Mouse (Mus musculus) liver, embryonic 11.5 days (tissue): Measurements from ENCODE around the gene Birc3. TPM values are rescaled to one million over a fixed set of nuclear protein-coding genes. Genes with fewer than 3 reads are reported as not detected.
"Not testable (repeated sequence)": the region's sequence is repeated elsewhere in the genome, so short reads cannot be mapped to it uniquely, and the experiment has no call there.

Experiments
- ATAC-seq: fragments of 200-750 bp; cut with Nextera tagmentation; replicated peaks from 2 replicates; pipeline ENCODE4 v1.8.0; 2017; ENCODE audit warnings: moderate number of reproducible peaks, mild to moderate bottlenecking, moderate TSS enrichment, moderate library complexity; ENCODE audit not compliant: low FRiP score
- DNase-seq: peaks from one replicate; pipeline ENCODE4 v3.0.0-alpha.2; 2017; ENCODE audit warnings: low spot score
- H3K27ac ChIP-seq: fragments of 300-500 bp; sonication (generic); 2 replicates; pipeline ENCODE4 v1.5.1; 2014; ENCODE audit warnings: mild to moderate bottlenecking, low read depth, low read length, control low read depth
- H3K27me3 ChIP-seq: fragments of 300-500 bp; sonication (generic); replicated peaks from 2 replicates; pipeline ENCODE4 v1.6.1; 2014; ENCODE audit warnings: low read length, mixed read lengths; ENCODE audit not compliant: control insufficient read depth, insufficient read depth
- H3K36me3 ChIP-seq: fragments of 300-500 bp; sonication (generic); 2 replicates; pipeline ENCODE4 v1.6.1; 2014; ENCODE audit warnings: mild to moderate bottlenecking, low read length, moderate library complexity, mixed read lengths; ENCODE audit not compliant: control insufficient read depth, insufficient read depth
- H3K4me1 ChIP-seq: fragments of 300-500 bp; sonication (generic); replicated peaks from 2 replicates; pipeline ENCODE4 v1.6.1; 2014; ENCODE audit warnings: low read length, mixed read lengths; ENCODE audit not compliant: control insufficient read depth, insufficient read depth
- H3K4me2 ChIP-seq: fragments of 300-500 bp; sonication (generic); 2 replicates; pipeline ENCODE4 v1.6.1; 2014; ENCODE audit warnings: mild to moderate bottlenecking, control low read depth, moderate library complexity
- H3K4me3 ChIP-seq: fragments of 300-500 bp; sonication (generic); 2 replicates; pipeline ENCODE4 v1.5.1; 2014; ENCODE audit warnings: low read depth, low read length, control low read depth
- H3K9ac ChIP-seq: fragments of 300-500 bp; sonication (generic); 2 replicates; pipeline ENCODE4 v1.6.1; 2014; ENCODE audit warnings: low read depth, low read length, control low read depth
- H3K9me3 ChIP-seq: fragments of 300-500 bp; sonication (generic); 2 replicates; pipeline ENCODE4 v1.6.1; 2016; ENCODE audit warnings: low read length, inconsistent platforms, mixed read lengths; ENCODE audit not compliant: control insufficient read depth
- WGBS: fragments of 180-500 bp; shearing (Covaris S2); extraction: QIAGEN DNeasy Blood & Tissue Kit; methylation state at CpG from one replicate; pipeline ENCODE4 v1.1.7; 2014; 5-methylcytosine and 5-hydroxymethylcytosine counted together
- polyA plus RNA-seq: library from polyadenylated mRNA; unstranded; fragments of >200 nt; fragmentation: Nextera tagmentation; extraction: Ambion mirVana; gene quantifications from 2 replicates; pipeline ENCODE4 v1.2.1, GENCODE M21; 2014

The Birc3 gene
- polyA plus RNA-seq, 1 experiment from 2014 or later = 8.9 TPM

DNA sequence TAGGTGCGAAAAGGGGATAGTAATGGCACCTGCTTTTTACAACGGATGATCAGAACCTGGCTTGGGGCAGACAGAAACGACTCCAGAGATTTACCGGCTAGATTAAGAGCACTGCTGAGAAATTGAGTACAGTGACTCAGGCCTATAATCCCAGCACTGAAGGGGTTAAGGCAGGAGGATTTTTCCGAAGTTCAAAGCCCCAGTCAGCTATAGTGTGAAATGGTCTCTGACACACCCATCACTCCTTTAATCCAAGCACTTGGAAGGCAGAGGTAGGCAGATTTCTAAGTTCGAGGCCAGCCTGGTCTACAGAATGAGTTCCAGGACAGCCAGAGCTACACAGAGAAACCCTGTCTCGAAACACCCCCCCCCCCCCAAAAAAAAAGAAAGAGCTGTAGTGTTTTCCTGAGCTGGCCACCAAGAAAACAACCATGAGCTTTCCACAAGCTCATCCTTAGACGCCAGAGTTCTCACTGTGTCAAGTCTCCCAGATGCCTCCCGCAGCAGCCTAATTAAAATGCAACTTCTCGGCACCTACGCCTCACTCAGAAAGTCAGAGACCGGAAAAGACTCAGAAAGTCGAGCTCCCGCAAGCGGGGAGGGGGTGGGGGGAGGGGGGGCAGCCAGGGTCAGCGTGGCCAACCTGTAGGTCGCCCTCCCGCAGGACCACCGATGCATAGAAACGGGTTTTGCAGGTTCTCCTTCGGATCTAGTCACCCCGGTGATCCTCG, 777 bp downstream of the Birc3 start:
- no peaks in the 10 kb centered on the region for H3K36me3 ChIP-seq
- peak overlapping the region; percentile 55 for H3K4me3 ChIP-seq
- H3K4me1 ChIP-seq = peaks cover 6% of the 10 kb centered on the region
- H3K27ac ChIP-seq = peak overlapping the region; percentile 64
- DNase-seq (no peak), ATAC-seq (peak; percentile 53)
- H3K27me3 ChIP-seq = no peaks in the 10 kb centered on the region
- no peaks in the 10 kb centered on the region for H3K9me3 ChIP-seq
- H3K4me2 ChIP-seq = peak overlapping the region; percentile 66
- 14% methylated on average over 23 of the region's 23 CpGs for WGBS
- peak overlapping the region; percentile 67 for H3K9ac ChIP-seq

DNA sequence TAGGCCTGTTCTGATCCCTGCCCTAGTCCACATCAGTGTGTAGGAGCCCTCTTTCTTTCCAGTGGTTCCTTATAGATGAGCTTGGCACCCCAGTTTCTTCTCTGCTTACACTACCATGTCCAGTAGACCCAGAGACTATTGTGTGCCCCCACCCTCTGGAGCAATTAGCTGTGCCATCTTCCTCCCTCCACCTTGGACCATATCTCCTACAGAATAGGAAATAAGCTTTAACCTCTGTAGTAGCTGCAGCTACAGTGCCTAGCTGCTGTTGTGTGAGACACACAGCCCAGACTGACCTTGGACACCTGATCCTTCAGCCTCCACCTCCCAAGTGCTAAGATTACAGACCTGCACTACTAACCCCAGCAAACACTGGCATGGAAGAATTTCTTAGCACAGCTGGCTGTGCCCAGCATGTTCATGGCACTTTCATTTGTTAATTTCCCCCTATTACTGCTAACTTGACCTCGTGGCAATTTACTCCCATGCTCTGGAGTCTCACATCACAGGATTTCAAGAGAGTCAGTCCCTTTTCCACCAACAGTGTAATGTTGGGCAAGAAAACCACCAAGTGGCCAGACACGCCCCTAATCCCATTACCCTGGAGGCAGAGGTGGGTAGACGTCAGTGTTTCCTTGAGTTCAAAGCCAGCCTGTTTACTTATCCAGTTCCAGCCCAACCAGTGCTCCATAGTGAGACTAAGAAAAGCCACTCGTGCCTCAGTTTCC, 1.5 kb downstream of the Birc3 start:
- H3K4me3 ChIP-seq = no peak overlapping the region
- DNase-seq (no peak), ATAC-seq (no peak)
- H3K4me2 ChIP-seq = peak overlapping the region; percentile 66; the same call in 1 of the 2 replicates
- H3K27me3 ChIP-seq = no peaks in the 10 kb centered on the region
- 52% methylated on average over 4 of the region's 4 CpGs for whole genome bisulfite sequencing
- H3K9me3 ChIP-seq = no peaks in the 10 kb centered on the region
- peak overlapping the region; percentile 67; the same call in 1 of the 2 replicates for H3K9ac ChIP-seq
- H3K36me3 ChIP-seq = no peaks in the 10 kb centered on the region
- H3K27ac ChIP-seq = no peak overlapping the region
- peaks cover 6% of the 10 kb centered on the region for H3K4me1 ChIP-seq

DNA sequence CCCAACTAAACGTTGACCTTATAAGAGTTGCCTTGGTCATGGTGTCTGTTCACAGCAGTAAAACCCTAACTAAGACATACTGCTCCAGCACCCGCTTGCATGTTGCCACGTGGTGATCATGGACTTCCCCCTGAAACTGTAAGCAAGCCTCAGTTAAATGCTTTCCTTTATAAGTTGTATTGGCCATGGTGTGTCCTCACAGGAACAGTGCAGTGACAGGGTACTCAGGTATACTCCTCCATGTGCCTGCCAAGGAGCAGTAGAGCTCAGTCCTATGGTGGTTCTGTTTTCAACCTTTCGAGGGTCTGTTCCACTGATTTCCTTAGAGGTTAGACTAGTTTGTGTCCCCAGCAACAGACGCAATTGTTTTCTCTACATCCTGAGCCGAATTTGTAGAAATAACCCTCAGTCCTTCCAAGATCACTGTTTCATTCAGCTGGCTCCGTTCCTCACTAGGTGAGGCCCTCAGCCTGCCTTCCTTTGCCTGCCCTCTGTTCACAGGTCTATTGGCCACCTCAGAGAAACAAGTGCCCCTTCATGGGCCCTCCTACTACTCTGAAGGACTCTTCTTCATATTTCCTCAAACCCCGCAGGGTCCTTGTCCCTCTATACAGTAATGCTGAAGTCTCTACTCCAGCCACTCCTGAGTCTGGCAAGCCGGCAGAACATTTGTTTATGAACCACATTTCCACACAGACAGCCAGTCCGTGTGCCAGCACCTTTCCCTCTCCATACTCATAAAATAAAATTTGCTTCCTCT, 2.2 kb downstream of the Birc3 start:
- H3K4me2 ChIP-seq = no peak overlapping the region
- WGBS = 86% methylated on average over 10 of the region's 10 CpGs
- DNase-seq = no peak

DNA sequence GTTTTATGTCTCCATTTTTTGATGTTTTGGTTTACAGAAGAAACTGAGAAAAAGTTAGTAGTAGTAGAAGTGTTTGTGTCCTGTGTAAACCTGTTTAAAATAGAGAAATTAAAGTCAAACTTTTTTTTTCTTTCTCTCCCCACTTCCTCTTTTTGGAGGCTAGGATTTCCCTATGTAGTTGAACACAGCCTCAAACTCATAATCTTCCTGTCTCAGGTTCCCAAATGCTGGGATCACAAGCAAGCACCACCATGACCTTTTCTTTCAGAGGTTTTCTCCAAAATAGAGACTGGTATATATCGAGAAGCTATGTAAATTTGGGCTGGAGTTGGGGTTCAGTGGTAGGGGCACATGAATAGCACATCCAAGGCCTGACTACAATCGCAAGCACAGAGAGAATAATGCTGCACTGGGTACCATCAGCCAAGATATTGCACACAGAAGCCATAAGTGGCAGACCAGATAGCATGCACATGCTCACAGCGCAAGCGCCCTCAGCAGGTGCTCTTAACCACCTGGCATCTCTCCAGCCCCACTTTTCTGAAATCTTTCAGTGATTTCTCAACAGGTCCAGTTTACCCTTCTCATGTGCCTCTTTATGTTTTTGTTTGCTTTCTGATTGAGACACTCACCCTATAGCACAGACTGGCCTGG, 4.0 kb downstream of the Birc3 start:
- Histone ChIP-seq H3K27me3 (no peaks in the 10 kb centered on the region), H3K4me3 (no peak overlapping the region), H3K4me2 (no peak overlapping the region), H3K4me1 (peaks cover 6% of the 10 kb centered on the region), H3K9me3 (no peaks in the 10 kb centered on the region), H3K9ac (no peak overlapping the region), H3K27ac (no peak overlapping the region), H3K36me3 (no peaks in the 10 kb centered on the region)
- DNase-seq (no peak), ATAC-seq (no peak)
- WGBS = 74% methylated on average over 4 of the region's 4 CpGs

More for the DNA sequence above, 2.2 kb downstream of the Birc3 start:
- H3K27me3 ChIP-seq = no peaks in the 10 kb centered on the region
- no peak overlapping the region for H3K4me3 ChIP-seq
- no peak for ATAC-seq
- H3K27ac ChIP-seq = no peak overlapping the region
- no peaks in the 10 kb centered on the region for H3K36me3 ChIP-seq
- no peak overlapping the region for H3K9ac ChIP-seq
- no peaks in the 10 kb centered on the region for H3K9me3 ChIP-seq
- peaks cover 6% of the 10 kb centered on the region for H3K4me1 ChIP-seq

DNA sequence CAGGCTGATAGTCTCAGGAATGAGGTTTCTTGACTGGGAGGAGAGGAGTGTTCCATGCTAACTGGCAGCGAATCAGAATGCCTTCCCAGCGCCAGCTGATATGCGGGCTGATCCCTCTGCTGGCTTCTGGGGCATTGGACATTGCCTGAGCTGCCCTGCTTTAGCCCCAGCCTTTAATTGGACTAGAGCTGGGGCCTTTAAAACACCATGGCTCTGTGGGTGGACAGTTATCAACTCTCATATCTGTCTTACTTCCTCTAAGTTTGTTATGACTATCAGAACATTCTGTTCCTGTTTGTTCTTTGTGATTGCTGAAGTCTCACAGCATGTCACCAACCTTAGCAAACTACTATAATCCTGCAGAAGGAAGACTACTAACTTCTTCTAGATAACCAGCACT, 5.0 kb downstream of the Birc3 start:
- WGBS = 82% methylated on average over 3 of the region's 3 CpGs
- no peak overlapping the region for H3K27ac ChIP-seq
- no peak for ATAC-seq

DNA sequence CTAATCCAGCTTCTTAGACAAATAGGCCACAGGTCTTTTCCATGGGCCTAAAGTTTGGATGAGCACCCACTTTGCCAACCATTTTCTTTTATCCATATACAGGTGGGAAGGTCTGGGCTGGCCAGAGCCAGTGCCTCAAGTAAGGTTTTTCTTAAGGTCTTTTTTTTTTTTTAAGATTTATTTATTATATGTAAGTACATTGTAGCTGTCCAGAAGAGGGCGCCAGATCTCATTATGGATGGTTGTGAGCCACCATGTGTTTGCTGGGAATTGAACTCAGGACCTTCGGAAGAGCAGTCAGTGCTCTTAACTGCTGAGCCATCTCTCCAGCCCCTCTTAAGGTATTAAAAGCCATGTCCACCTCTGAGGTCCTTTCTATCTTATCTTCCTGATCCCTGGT, 6.0 kb downstream of the Birc3 start:
- not testable (repeated sequence) for H3K4me3 ChIP-seq, H3K4me1 ChIP-seq, ATAC-seq, H3K36me3 ChIP-seq, H3K27me3 ChIP-seq, H3K9ac ChIP-seq, H3K9me3 ChIP-seq, H3K4me2 ChIP-seq, H3K27ac ChIP-seq, DNase-seq
- 79% methylated on average over 2 of the region's 2 CpGs for WGBS

More for the DNA sequence above, 5.0 kb downstream of the Birc3 start:
- no peaks in the 10 kb centered on the region for H3K27me3 ChIP-seq
- H3K4me2 ChIP-seq = no peak overlapping the region
- no peak for DNase-seq
- no peaks in the 10 kb centered on the region for H3K9me3 ChIP-seq
- H3K4me3 ChIP-seq = no peak overlapping the region
- no peaks in the 10 kb centered on the region for H3K36me3 ChIP-seq
- peaks cover 6% of the 10 kb centered on the region for H3K4me1 ChIP-seq
- H3K9ac ChIP-seq = no peak overlapping the region

DNA sequence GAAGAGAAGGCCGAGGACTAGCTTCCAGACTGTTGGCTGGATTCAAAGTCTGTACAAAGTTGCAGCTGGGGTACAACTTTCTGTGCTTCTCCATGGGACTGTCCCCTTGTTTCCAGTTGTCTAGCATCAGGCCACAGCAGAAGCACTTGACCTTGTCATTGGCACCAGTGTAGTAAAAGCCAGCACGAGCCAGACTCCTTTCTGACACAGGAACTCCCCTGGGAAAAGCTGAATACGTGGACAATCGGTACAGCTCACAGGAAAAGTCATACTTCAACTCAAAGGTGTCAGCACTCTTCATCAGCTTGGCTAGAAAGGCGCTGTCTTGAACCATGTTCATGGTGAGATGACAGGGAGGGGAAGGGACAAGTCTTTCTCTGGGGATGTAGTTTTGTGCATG, 12.0 kb downstream of the Birc3 start:
- no peak overlapping the region for H3K9ac ChIP-seq
- no peaks in the 10 kb centered on the region for H3K27me3 ChIP-seq
- no peak overlapping the region for H3K4me2 ChIP-seq
- no peaks in the 10 kb centered on the region for H3K36me3 ChIP-seq
- no peak for ATAC-seq
- DNase-seq = no peak
- H3K9me3 ChIP-seq = no peaks in the 10 kb centered on the region
- 83% methylated on average over 5 of the region's 5 CpGs for WGBS
- no peak overlapping the region for H3K4me3 ChIP-seq
- H3K4me1 ChIP-seq = no peaks in the 10 kb centered on the region
- no peak overlapping the region for H3K27ac ChIP-seq

DNA sequence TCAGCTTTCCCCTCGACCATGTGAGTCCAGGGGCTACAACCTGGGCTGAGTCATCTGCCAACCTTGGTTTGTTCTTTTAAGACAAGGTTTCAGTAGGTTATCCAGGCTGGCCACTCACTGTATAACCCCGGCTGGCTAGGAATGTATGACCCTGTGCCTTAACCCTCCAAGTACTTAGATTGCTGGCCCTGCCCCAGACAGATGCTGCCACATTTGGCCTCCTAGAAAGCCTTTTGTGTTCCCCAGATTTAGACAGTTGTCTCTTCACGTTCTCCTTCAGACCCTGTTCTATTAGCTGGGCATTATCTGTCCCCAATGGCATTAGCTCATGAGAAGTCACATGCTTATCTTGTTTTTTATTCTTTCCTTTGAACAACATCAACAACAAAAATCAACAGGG, 17.1 kb downstream of the Birc3 start:
- Histone ChIP-seq H3K4me1 (no peaks in the 10 kb centered on the region), H3K27me3 (no peaks in the 10 kb centered on the region), H3K4me2 (no peak overlapping the region), H3K27ac (no peak overlapping the region), H3K9ac (no peak overlapping the region), H3K36me3 (no peaks in the 10 kb centered on the region), H3K9me3 (no peaks in the 10 kb centered on the region), H3K4me3 (no peak overlapping the region)
- 63% methylated on average over 3 of the region's 3 CpGs for WGBS
- DNase-seq = no peak
- ATAC-seq = no peak
